Mouse (Mus musculus) stomach, embryonic 14.5 days (tissue): Measurements from ENCODE around the gene Slc18a2. TPM values are rescaled to one million over a fixed set of nuclear protein-coding genes. Genes with fewer than 3 reads are reported as not detected.

ENCODE experiments used
- ATAC-seq: fragments of 200-750 bp; cut with Nextera tagmentation; 2 replicates; pipeline ENCODE4 v1.8.0; 2017; ENCODE audit warnings: low read depth, moderate TSS enrichment; ENCODE audit not compliant: insufficient number of reproducible peaks, insufficient read depth, low FRiP score
- H3K27ac ChIP-seq: fragments of 300-500 bp; sonication (generic); 2 replicates; pipeline ENCODE4 v1.5.1; 2014; ENCODE audit warnings: mild to moderate bottlenecking, low read length, moderate library complexity, mixed read lengths
- H3K27me3 ChIP-seq: fragments of 300-500 bp; sonication (generic); 2 replicates; pipeline ENCODE4 v1.6.1; 2014; ENCODE audit warnings: low read length, control low read depth, mixed read lengths; ENCODE audit not compliant: control insufficient read depth, insufficient read depth
- H3K36me3 ChIP-seq: fragments of 300-500 bp; sonication (generic); 2 replicates; pipeline ENCODE4 v1.6.1; 2014; ENCODE audit warnings: mild to moderate bottlenecking, control low read depth, low read length, moderate library complexity, mixed read lengths; ENCODE audit not compliant: control insufficient read depth, insufficient read depth
- H3K4me1 ChIP-seq: fragments of 300-500 bp; sonication (generic); 2 replicates; pipeline ENCODE4 v1.6.1; 2014; ENCODE audit warnings: low read length, control low read depth, mixed read lengths; ENCODE audit not compliant: control insufficient read depth, insufficient read depth
- H3K4me2 ChIP-seq: fragments of 300-500 bp; sonication (generic); replicated peaks from 2 replicates; pipeline ENCODE4 v1.6.1; 2014; ENCODE audit warnings: low read depth, low read length, control low read depth
- H3K4me3 ChIP-seq: fragments of 300-500 bp; sonication (generic); 2 replicates; pipeline ENCODE4 v1.5.1; 2014; ENCODE audit warnings: low read depth, low read length, control low read depth
- H3K9ac ChIP-seq: fragments of 300-500 bp; sonication (generic); replicated peaks from 2 replicates; pipeline ENCODE4 v1.6.1; 2014; ENCODE audit warnings: low read depth, mild to moderate bottlenecking, control low read depth, low read length, moderate library complexity, mixed read lengths
- H3K9me3 ChIP-seq: fragments of 300-500 bp; sonication (generic); 2 replicates; pipeline ENCODE4 v1.6.1; 2016; ENCODE audit warnings: low read depth, low read length, control low read depth; ENCODE audit not compliant: control insufficient read depth
- WGBS: fragments of 180-500 bp; shearing (Covaris S2); extraction: QIAGEN DNeasy Blood & Tissue Kit; methylation state at CpG from one replicate; pipeline ENCODE4 v1.1.7; 2014; 5-methylcytosine and 5-hydroxymethylcytosine counted together
- polyA plus RNA-seq: library from polyadenylated mRNA; unstranded; fragments of >200 nt; fragmentation: Nextera tagmentation; extraction: Ambion mirVana; gene quantifications from 2 replicates; pipeline ENCODE4 v1.2.1, GENCODE M21; 2014

Slc18a2 gene
- polyA plus RNA-seq, 1 experiment from 2014 or later = 15.2 TPM

GRCm38 (mm10) chr19:59238630-59239029 is 22.1 kb upstream of the Slc18a2 start:
- Histone ChIP-seq H3K9me3 (no peaks in the 10 kb centered on the region), H3K27me3 (no peaks in the 10 kb centered on the region), H3K27ac (no peak overlapping the region), H3K36me3 (no peaks in the 10 kb centered on the region), H3K9ac (no peak overlapping the region), H3K4me3 (no peak overlapping the region), H3K4me2 (no peak overlapping the region), H3K4me1 (no peaks in the 10 kb centered on the region)
- ATAC-seq = no peak
- WGBS = 76% methylated on average over 3 of the region's 3 CpGs

DNA sequence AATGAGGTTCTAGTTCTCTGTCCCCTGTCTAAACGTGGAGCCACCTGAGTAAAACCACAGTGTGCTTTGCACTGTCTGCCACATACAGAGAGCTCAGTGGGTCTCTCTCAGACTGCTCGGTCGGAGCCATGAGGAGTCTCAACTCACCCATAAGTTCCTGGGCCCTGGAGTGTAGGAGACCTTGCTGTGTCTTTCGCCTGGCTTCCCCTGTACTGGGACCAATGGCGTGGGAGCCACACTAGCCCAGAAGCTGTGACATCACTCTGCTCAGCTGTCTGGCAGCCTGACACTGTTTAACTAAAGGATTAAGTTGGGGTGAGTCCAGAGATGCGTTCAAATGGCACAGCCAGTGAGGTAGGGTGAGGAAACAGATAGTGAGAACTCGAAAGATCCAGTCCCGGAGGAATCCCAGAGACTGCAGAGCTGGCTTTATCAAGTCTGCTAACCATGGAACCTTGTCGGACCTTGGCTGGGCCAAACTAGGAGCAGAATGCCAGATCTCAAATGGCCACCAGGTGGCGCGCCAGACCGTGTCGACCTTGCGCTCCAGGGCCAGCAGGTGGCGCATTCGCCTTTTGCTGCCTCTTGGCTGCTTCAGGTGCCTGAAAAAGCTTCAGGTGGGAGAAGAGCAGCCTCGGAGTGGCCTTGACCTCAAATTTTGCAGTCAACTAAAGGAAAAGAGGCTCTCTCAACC is 21.4 kb upstream of the Slc18a2 start:
- 22% methylated on average over 17 of the region's 17 CpGs for WGBS
- peak; percentile 50; the same call in 1 of the 2 replicates for ATAC-seq
- Histone ChIP-seq H3K27me3 (no peaks in the 10 kb centered on the region), H3K4me1 (no peaks in the 10 kb centered on the region), H3K27ac (no peak overlapping the region), H3K9ac (no peak overlapping the region), H3K4me2 (no peak overlapping the region), H3K36me3 (no peaks in the 10 kb centered on the region), H3K4me3 (no peak overlapping the region), H3K9me3 (no peaks in the 10 kb centered on the region)

- Histone ChIP-seq H3K4me2 (no peak overlapping the region), H3K4me1 (no peaks in the 10 kb centered on the region), H3K36me3 (no peaks in the 10 kb centered on the region), H3K9ac (no peak overlapping the region), H3K27me3 (no peaks in the 10 kb centered on the region), H3K4me3 (no peak overlapping the region), H3K9me3 (no peaks in the 10 kb centered on the region), H3K27ac (no peak overlapping the region)
- WGBS = 80% methylated on average over 4 of the region's 4 CpGs
- ATAC-seq = no peak
These were observed 18.7 kb upstream of the Slc18a2 start for GRCm38 (mm10) chr19:59241987-59242386.

DNA sequence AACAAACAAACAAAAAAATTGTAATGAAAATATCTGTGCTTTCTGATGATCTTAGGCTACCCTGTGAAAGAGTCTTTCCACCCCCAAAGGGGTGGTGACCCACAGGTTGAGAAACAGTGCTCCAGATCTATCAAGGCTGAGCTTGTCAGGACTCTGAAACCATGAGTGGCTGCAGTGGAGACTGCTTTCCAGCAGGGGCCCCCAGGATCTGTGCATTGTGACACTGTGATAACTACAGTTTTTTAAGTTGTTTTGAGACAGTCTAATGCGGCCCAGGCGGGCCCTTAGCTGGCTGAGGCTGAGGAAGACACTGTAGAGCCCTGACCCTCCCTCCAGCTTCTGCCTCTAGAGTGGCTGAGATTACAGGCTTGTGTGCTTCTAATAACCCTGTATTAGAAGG is 17.6 kb upstream of the Slc18a2 start:
- Histone ChIP-seq H3K4me2 (no peak overlapping the region), H3K27me3 (no peaks in the 10 kb centered on the region), H3K36me3 (no peaks in the 10 kb centered on the region), H3K9ac (no peak overlapping the region), H3K4me1 (no peaks in the 10 kb centered on the region), H3K9me3 (no peaks in the 10 kb centered on the region), H3K27ac (no peak overlapping the region), H3K4me3 (no peak overlapping the region)
- 72% methylated on average over 2 of the region's 2 CpGs for WGBS
- ATAC-seq = no peak

- H3K27me3 ChIP-seq = no peaks in the 10 kb centered on the region
- ATAC-seq = no peak
- H3K9me3 ChIP-seq = no peaks in the 10 kb centered on the region
- no peak overlapping the region for H3K27ac ChIP-seq
- H3K4me2 ChIP-seq = no peak overlapping the region
- H3K36me3 ChIP-seq = no peaks in the 10 kb centered on the region
- no peak overlapping the region for H3K4me3 ChIP-seq
- WGBS = 80% methylated on average over 4 of the region's 4 CpGs
- no peaks in the 10 kb centered on the region for H3K4me1 ChIP-seq
- no peak overlapping the region for H3K9ac ChIP-seq
These were observed 12.6 kb upstream of the Slc18a2 start for GRCm38 (mm10) chr19:59248144-59248543.

DNA sequence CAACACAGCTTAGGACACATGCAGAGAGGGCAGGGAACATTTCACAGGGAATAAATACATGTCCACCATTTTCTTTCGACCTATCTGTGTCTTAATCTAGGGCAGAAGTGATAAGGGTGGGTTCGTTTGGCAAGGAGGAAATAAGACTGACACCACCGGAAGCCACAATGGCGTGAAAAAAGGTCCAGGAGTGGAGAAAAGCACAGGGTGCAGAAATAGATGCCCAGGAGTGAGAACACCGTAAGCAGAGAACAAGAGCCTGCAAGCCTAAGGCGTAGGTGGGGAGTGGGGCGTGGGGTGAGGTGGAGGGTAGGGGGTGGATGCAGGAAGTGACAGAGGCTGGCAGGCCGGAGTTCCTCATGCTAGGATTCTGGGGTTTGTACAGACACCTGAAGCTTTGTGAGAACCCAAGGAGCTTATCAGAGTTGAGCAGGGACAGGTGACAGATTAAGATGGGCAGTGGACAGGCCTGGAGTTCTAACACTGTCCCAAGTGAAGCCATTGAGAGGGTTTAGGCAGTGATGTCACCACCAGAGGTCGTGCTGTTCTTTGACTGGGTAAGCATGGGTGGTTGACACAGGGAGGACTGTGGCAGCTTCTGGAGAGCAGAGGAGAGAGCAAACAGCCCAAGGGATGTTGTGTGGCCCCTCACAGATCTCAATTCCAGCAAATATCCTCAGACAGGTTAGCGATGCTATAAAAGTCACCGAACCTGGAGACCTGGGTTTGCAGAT is 12.0 kb upstream of the Slc18a2 start:
- Histone ChIP-seq H3K4me1 (no peaks in the 10 kb centered on the region), H3K9ac (no peak overlapping the region), H3K4me3 (no peak overlapping the region), H3K9me3 (no peaks in the 10 kb centered on the region), H3K36me3 (no peaks in the 10 kb centered on the region), H3K27me3 (no peaks in the 10 kb centered on the region), H3K27ac (no peak overlapping the region), H3K4me2 (no peak overlapping the region)
- 72% methylated on average over 11 of the region's 11 CpGs for WGBS
- no peak for ATAC-seq

- 76% methylated on average over 2 of the region's 2 CpGs for WGBS
- H3K9me3 ChIP-seq = no peaks in the 10 kb centered on the region
- H3K27me3 ChIP-seq = no peaks in the 10 kb centered on the region
- H3K4me2 ChIP-seq = no peak overlapping the region
- no peaks in the 10 kb centered on the region for H3K4me1 ChIP-seq
- no peak overlapping the region for H3K27ac ChIP-seq
- no peak overlapping the region for H3K4me3 ChIP-seq
- no peaks in the 10 kb centered on the region for H3K36me3 ChIP-seq
- no peak overlapping the region for H3K9ac ChIP-seq
- ATAC-seq = no peak
These were observed 8.0 kb upstream of the Slc18a2 start for GRCm38 (mm10) chr19:59252651-59253050.

DNA sequence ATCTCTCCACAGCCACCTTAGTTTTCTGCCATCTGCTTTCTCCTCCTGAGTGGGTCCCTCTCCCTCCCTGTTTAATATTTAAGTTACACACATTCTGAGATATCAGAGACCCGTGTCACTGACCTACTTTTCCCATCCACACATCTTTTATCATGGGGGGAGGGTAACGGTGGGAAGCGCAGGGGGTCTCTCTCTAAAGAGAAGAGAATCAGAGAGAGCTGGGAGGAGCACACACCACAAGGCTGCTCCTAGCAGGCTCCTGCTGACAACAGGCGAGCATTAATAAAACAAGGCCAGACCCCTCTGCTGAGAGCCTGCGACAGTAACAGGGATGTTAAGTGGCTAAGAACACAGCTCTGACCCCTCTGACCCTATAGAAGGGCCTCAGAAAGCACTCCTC is 1.1 kb upstream of the Slc18a2 start:
- Histone ChIP-seq H3K4me1 (peaks cover 5% of the 10 kb centered on the region; the same call in 1 of the 2 replicates), H3K4me2 (no peak overlapping the region), H3K9me3 (no peaks in the 10 kb centered on the region), H3K27me3 (no peaks in the 10 kb centered on the region), H3K27ac (no peak overlapping the region), H3K9ac (no peak overlapping the region), H3K4me3 (no peak overlapping the region), H3K36me3 (no peaks in the 10 kb centered on the region)
- WGBS = 35% methylated on average over 5 of the region's 5 CpGs
- ATAC-seq = no peak
